Mouse (Mus musculus): ENCODE results near the gene Zswim8. TPM values are rescaled to one million over a fixed set of nuclear protein-coding genes. Genes with fewer than 3 reads are reported as not detected.

Zswim8 gene
- total and polyA plus RNA-seq, 3 experiments = 16.5 to 35.5 TPM; not detected in 1

DNA sequence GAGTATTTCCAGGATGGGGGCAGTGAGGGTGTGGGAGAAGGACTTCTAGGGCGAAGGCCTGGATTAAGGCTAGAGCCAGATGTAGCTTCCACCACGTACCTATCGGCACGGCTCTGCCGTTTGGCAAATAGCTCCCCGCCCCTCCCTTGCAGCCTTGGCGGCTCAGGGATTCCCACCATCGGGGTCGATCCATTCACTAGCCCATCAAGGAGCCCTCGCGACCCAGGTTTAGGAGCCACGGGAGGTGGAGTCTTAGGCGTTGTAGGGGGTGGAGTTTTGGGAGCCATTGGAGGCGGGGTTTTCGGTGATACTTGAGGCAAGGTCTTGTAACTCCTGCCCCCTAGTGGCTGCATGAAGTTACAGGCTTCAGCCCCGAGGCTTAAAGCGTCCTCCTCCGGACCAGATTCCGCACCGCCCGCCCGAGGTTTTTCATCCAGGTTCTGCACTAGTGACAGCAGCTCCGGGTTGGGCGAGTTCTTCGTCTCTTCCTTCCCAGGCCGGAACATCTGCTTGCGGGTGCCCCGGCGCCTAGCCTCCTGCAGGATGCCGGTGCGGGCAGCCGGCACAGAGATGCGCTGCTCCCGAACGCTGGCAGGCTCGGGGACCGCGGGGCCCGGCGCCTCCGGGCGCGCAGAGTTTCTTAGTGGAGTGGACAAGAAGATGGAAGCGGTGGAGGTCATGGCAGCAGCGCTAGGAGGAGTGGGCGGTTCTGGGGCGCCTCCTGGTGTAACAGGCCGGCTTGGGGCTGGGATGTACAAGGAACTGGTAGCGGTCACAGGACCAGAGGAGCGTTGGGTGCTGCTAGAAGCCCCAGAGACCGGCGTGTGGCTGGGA lies 46.3 kb upstream of the Zswim8 start:
- H3K9ac ChIP-seq (ENCODE audit: control insufficient read depth, low read depth, low read length, poor library complexity, severe bottlenecking) = peak overlapping the region; percentile 71
- H3K36me3 ChIP-seq (ENCODE audit: control insufficient read depth in 1 of 2, insufficient read depth in 2 of 2, low read length in 2 of 2) = no peaks in the 10 kb centered on the region
- peak; percentile 98 for DNase-seq (ENCODE audit: low read depth, low spot score)
- peaks cover 0 to 15% of the 10 kb centered on the region in 2 experiments; a peak in 1 of 4 replicates for H3K27me3 ChIP-seq (ENCODE audit: control insufficient read depth in 1 of 2, insufficient read depth in 2 of 2, low read length in 2 of 2)
- H3K9me3 ChIP-seq (replicated peaks; ENCODE audit: insufficient read depth, low read length) = no peaks in the 10 kb centered on the region
- H3K4me3 ChIP-seq (ENCODE audit: control insufficient read depth in 1 of 2, insufficient read depth in 1 of 2, low read depth in 2 of 2, low read length in 2 of 2) = peak overlapping the region; percentile 75 to 94
- H3K27ac ChIP-seq (ENCODE audit: control insufficient read depth, low read depth, low read length) = no peak overlapping the region
- H3K79me2 ChIP-seq (ENCODE audit: control insufficient read depth, insufficient read depth, low read length, poor library complexity) = no peaks in the 10 kb centered on the region
- TF ChIP-seq ZKSCAN1 (IDR thresholded peaks at IDR 0.05; ENCODE audit: low read depth, low read length) (no peak), SMC3 (IDR thresholded peaks at IDR 0.05; ENCODE audit: low read depth, low read length) (peak; percentile 83), CTCF (IDR thresholded peaks at IDR 0.05 in 2 of 3, conservative IDR thresholded peaks at IDR 0.05 in 1 of 3; ENCODE audit: control insufficient read depth in 1 of 3, insufficient read depth in 1 of 3, low read depth in 2 of 3, low read length in 3 of 3, poor library complexity in 1 of 3, severe bottlenecking in 1 of 3) (peak; percentile 69 to 94 (median 87)), RAD21 (IDR thresholded peaks at IDR 0.05; ENCODE audit: low read depth, low read length) (peak; percentile 85), SIN3A (IDR thresholded peaks at IDR 0.05; ENCODE audit: low read length) (peak; percentile 57; the same call in 1 of the 2 replicates), USF2 (IDR thresholded peaks at IDR 0.05; ENCODE audit: borderline replicate concordance in 1 of 2, insufficient read depth in 1 of 2, low read depth in 1 of 2, low read length in 2 of 2) (no peak), MEF2A (IDR thresholded peaks at IDR 0.05; ENCODE audit: extremely low read depth, insufficient replicate concordance, low read depth, low read length, poor library complexity, severe bottlenecking) (no peak), NELFE (IDR thresholded peaks at IDR 0.05; ENCODE audit: low read depth, low read length) (peak; percentile 57), POLR2AphosphoS2 (IDR thresholded peaks at IDR 0.05; ENCODE audit: low read length) (peak; percentile 32; the same call in 1 of the 2 replicates), NRF1 (IDR thresholded peaks at IDR 0.05; ENCODE audit: insufficient read depth, low read depth, low read length, poor library complexity, severe bottlenecking) (no peak), POLR2A (IDR thresholded peaks at IDR 0.05; ENCODE audit: control insufficient read depth in 1 of 2, insufficient read depth in 1 of 2, low read depth in 1 of 2, low read length in 2 of 2, poor library complexity in 1 of 2) (peak; percentile 58 to 64; a peak in 3 of 4 replicates), TBP (IDR thresholded peaks at IDR 0.05; ENCODE audit: low read depth, low read length) (0 out of 2 replicates have a peak, but pooled peaks have one; percentile 45), ZC3H11A (IDR thresholded peaks at IDR 0.05; ENCODE audit: low read depth, low read length) (peak; percentile 77), MXI1 (IDR thresholded peaks at IDR 0.05; ENCODE audit: low read depth, low read length) (peak; percentile 22; the same call in 1 of the 2 replicates)
- H3K4me1 ChIP-seq (ENCODE audit: control insufficient read depth in 1 of 2, insufficient read depth in 2 of 2, low read length in 2 of 2) = peaks cover 0 to 9% of the 10 kb centered on the region in 2 experiments; a peak in 2 of 4 replicates

DNA sequence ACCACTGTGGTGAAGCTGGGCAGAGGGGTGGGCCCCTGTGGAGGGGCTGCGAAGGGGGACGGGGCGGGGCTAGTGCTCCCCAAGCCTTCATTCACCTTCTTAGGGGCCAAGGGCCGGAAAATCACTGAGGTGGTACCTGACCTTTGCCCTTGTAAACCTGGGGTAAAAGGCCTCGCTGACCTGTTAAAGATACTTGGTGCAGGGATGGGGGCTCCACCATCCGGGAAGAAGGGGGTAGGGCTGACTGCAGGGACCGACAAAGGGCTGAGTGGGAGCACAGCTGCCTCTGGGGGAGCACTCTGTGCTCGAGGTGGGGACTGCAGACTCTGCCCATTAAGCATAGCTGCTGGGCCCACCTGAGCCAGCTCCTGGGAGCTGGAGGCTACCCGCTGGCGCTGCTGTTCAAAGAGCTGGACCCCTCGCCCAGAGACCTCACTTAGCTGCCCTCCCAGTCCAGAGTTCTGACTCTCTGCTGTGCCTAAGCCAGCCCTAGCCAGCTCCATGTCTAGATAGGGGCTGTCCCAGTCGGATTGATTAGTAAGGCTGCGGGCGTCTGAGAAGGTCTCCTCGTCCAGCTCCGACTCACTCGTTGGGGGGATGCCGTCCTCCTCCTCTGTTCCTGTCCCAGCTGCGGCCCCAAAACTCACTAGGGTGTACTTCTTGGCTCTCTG lies 45.6 kb upstream of the Zswim8 start:
- no peak for TF ChIP-seq ZNF384 (IDR thresholded peaks at IDR 0.05; ENCODE audit: low read depth, low read length)
- no peak for TF ChIP-seq TAL1 (IDR thresholded peaks at IDR 0.05; ENCODE audit: low read length)
- TF ChIP-seq KAT2A (conservative IDR thresholded peaks at IDR 0.05; ENCODE audit: low read depth, low read length) = no peak
- TF ChIP-seq CHD2 (IDR thresholded peaks at IDR 0.05; ENCODE audit: low read length) = no peak
- TF ChIP-seq POLR2A (IDR thresholded peaks at IDR 0.05; ENCODE audit: control insufficient read depth in 1 of 2, insufficient read depth in 1 of 2, low read depth in 1 of 2, low read length in 2 of 2, poor library complexity in 1 of 2) = no peak
- no peak for TF ChIP-seq ETS1 (IDR thresholded peaks at IDR 0.05; ENCODE audit: low read depth, low read length)
- TF ChIP-seq USF1 (IDR thresholded peaks at IDR 0.05; ENCODE audit: low read depth, low read length) = no peak
- TF ChIP-seq MYB (IDR thresholded peaks at IDR 0.05; ENCODE audit: low read depth, low read length) = no peak
- no peak for TF ChIP-seq EP300 (IDR thresholded peaks at IDR 0.05; ENCODE audit: low read depth in 1 of 2, low read length in 2 of 2)
- TF ChIP-seq NELFE (IDR thresholded peaks at IDR 0.05; ENCODE audit: low read depth, low read length) = no peak
- TF ChIP-seq MAZ (IDR thresholded peaks at IDR 0.05; ENCODE audit: low read depth, low read length) = no peak
- no peak for TF ChIP-seq HCFC1 (IDR thresholded peaks at IDR 0.05; ENCODE audit: low read depth, low read length)
- TF ChIP-seq MYC (IDR thresholded peaks at IDR 0.05; ENCODE audit: low read depth, low read length) = no peak
- no peak for TF ChIP-seq ZC3H11A (IDR thresholded peaks at IDR 0.05; ENCODE audit: low read depth, low read length)
- TF ChIP-seq SMC3 (IDR thresholded peaks at IDR 0.05; ENCODE audit: low read depth, low read length) = no peak
- no peak for TF ChIP-seq ZKSCAN1 (IDR thresholded peaks at IDR 0.05; ENCODE audit: low read depth, low read length)
- Histone ChIP-seq H3K9ac (ENCODE audit: control insufficient read depth, low read depth, low read length, poor library complexity, severe bottlenecking) (peak overlapping the region; percentile 65), H3K4me1 (ENCODE audit: control insufficient read depth in 1 of 2, insufficient read depth in 2 of 2, low read length in 2 of 2) (peaks cover 0 to 9% of the 10 kb centered on the region in 2 experiments; a peak in 2 of 4 replicates), H3K36me3 (ENCODE audit: control insufficient read depth in 1 of 2, insufficient read depth in 2 of 2, low read length in 2 of 2) (no peaks in the 10 kb centered on the region), H3K79me2 (ENCODE audit: control insufficient read depth, insufficient read depth, low read length, poor library complexity) (no peaks in the 10 kb centered on the region), H3K27ac (ENCODE audit: control insufficient read depth, low read depth, low read length) (no peak overlapping the region), H3K9me3 (replicated peaks; ENCODE audit: insufficient read depth, low read length) (no peaks in the 10 kb centered on the region), H3K4me3 (ENCODE audit: control insufficient read depth in 1 of 2, insufficient read depth in 1 of 2, low read depth in 2 of 2, low read length in 2 of 2) (peak overlapping the region; percentile 75 to 79), H3K27me3 (ENCODE audit: control insufficient read depth in 1 of 2, insufficient read depth in 2 of 2, low read length in 2 of 2) (peaks cover 0 to 15% of the 10 kb centered on the region in 2 experiments; a peak in 1 of 4 replicates)
- DNase-seq (ENCODE audit: low read depth, low spot score) = no peak

Measured in MEL (cell line).